Mouse (Mus musculus) retina, embryonic 14.5 days (tissue): Measurements from ENCODE around the gene Kcnk6.

Experiments used
- DNase-seq: peaks from one replicate; pipeline ENCODE4 v3.0.0-alpha.2; 2015; ENCODE audit warnings: low spot score

The Kcnk6 gene

DNA sequence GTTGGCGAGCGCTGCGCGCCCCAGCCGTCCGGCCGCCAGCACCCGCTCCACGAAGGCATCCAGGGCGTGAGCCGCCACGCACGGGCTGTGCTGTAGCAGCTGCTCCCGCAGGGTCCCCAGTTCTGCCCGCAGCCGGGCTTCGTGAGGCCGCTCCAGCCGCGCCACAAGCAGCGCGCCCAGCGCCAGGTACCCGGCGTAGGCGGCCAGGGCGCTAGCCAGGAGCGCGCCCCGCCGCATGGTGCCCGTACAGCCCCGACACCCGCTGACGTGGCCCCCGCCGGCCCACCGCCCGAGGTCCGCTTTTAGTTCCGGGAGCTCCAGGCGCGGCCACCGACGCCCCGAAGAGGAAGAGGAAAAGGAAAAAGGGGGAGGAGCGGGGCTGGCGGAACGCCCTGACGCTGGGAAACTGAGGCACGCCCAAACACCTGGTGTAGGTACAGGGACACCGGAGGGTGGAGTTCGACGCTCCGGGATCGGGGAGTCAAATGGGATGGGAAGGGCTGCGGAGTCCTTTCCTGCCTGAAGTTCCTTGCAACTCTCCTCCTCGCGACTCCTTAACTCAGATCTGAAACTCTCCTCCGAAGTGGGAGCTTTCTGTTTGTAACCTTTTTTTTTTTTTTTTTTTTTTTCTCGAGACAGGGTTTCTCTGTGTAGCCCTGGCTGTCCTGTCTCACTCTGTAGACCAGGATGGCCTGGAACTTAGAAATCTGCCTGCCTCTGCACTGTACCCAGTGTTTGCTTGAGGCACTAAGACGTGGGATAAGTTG is at the start of gene Kcnk6:
TSS of gene Kcnk6 (minus strand) at position 269 of the 767 bp plus-strand sequence.
- DNase-seq, result peak; percentile 33

DNA sequence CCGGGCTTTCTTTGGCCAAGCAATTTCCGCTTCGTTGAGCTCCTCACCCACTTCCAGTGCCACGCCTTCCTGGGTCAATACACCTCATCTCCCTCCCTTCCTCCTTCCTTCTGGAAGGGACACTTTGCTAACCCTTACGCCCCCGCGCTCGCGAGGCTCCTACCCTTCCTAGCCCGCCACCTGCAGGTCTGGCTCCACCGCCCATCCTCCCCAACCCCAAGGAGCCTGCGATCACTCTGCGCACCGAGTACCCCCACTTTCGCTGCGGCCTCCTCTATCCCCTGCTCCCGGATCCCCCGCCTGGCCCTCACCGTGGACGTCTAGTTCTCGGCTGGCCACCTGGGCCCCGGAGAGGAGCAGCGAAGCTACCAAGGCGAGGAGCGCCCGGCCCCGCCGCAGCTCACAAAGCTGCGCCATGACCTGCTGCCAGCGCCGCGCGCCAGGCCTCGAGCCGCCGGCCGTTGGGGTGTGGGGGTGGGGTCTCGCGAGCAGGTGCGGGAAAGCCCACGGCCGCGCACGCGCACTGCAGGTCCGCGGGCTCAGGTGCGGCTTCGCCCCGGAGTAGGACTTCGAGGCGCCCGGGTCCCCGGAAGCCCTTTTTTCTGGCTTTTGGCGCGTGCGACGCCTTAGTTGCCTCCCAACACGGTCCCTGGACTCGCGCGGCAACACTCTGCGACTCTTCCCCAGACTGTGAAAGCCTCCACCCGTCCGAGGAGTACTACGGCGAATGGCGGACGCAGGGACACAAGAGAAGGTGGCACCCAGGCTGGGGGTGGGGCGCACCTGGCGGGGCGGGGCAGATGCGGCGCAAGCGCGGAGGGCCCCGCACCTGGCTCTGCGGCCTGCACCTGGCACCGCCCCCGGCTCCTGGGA is 49.1 kb upstream of the Kcnk6 start, which contains the start of gene Spint2:
TSS of gene Spint2 (minus strand) at position 712 of the 873 bp plus-strand sequence.
- peak; percentile 65 for DNase-seq

- DNase-seq, result no peak
Measured at GRCm38 (mm10) chr7:29280801-29281200, 48.5 kb upstream of the Kcnk6 start.

DNA sequence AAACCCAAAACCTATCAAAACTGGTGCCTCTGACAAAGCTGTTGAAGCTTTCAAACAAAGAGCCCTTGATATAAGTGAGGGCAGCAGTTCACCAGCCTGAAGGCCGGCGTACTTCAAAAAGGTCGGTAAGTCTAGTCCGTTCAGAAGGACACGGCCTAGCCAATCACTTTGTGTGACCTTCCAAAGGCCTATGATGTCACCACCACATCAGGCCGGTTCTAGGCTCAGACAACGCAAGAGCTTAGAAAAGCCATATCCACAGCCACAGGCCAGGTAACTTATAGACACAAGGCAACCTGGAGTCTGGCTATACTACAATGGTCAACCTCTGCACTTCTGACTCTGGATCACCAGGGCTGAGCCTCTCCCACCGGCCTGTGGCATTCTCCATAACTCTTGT is 47.6 kb upstream of the Kcnk6 start:
- no peak for DNase-seq

GRCm38 (mm10) chr7:29279261-29279660 is 46.9 kb upstream of the Kcnk6 start:
- no peak for DNase-seq

DNA sequence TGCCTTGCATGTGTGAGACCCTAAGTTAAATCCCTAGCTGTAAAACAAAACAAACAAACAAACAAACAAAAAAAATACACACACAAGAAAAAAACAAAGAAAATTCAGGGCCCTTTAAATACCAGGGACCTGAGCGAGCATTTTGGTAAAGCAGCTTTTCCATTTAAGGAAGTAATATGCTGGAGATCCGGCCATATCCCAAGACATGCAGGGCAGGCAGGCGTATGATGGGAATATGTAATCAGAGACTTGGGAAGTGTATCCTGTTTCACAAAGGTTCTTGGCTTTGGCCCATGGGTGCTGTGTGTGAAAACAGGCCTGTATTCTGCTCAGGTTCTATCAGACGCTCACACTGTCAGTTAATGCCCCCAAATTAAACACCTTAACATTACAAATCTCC is 45.2 kb upstream of the Kcnk6 start:
- no peak for DNase-seq

DNA sequence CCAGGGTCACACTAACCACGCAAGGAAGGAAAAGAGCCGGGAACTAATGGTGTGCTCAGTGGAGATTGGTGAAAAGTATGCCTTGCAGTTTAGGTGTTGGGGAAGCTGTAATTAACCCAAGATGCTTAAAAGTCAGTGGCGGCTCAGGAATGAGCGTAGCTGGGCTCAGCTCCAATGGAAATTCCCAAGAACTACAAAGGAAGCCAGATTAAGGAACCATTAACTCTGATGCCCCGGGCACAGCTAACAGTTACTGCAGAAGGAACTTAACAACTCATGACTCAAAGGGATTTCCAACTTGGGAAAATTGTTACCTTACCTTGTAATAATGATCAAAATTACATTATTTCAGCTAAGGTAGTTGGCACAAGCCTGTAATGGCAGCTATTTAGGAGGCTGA is 44.4 kb upstream of the Kcnk6 start:
- DNase-seq, result no peak

GRCm38 (mm10) chr7:29271687-29272465 is 39.6 kb upstream of the Kcnk6 start:
- no peak for DNase-seq

DNA sequence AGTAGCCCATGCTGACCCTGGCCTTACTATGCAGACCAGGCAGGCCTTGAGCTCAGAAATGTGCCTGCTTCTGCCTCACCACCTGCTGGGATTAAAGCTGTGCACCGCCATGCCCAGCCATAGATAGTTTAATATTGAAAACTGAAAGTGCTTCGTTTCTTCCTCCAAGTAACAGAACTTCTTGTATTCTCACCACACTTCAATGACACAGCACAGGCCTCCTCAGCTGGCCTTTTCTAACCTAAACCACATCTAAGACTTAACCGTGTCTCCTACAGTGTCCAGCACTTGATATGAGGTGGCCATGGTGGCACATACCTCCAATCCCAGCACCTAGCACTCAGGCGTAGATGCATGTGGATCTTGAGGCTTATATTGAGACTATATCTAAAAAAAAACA is 38.1 kb upstream of the Kcnk6 start:
- DNase-seq, result no peak

DNA sequence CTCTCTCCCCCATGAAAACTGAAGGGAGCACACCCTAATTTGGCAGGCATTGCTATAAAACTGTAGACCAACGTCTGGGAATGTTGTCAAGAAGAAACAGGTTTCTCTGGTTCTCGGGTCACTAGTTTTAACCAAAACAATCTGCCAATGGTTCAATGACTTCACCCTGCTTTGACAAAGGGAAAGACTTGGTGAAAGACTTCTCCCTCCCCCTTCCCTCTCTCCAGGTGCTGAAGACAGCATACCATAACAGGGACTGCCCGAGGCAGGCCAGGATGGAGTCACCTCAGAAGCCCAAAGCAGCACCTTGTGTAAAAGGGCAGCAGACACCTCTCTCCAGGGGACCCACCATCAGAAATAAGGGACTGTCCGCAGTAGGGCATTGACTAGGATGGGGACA is 34.6 kb upstream of the Kcnk6 start:
- no peak for DNase-seq

DNA sequence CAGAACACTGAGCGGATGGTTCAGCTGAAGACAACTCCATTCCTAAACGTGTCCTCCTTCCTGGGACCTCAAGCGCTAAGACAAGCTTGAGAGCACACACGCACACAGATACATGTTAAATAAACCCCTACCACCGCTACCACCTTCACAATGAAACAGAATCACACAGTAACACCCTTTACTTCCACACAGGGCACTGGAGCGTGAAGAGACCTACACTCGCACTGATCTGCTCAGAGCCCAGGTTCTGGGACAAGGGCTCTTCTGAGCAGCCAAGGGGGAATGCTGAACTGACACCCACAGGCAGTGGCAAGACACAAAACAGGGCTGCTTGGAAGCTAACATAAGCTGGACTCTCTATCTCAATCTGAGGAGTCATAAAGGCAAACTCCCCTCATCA is 33.3 kb upstream of the Kcnk6 start:
- DNase-seq, result no peak

DNA sequence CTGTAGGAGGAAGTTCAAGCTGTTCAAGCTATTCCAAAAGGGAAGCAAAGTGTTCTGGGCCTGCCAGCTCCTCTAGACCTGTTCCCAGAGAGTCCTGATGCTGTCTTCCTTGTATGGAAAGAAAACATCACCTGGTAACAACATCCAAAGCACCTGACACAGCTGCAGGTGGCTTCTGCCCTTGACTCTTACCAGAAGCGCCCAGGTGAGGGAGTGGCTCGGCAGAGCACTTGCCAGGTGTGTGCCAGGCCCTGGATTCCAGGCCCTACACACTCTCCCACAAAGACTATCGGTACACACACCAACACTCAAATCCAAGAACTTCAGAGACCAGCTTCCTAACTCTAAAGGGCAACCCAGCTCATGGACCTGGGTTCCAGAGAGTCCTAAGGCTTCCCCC is 31.5 kb upstream of the Kcnk6 start:
- no peak for DNase-seq

DNA sequence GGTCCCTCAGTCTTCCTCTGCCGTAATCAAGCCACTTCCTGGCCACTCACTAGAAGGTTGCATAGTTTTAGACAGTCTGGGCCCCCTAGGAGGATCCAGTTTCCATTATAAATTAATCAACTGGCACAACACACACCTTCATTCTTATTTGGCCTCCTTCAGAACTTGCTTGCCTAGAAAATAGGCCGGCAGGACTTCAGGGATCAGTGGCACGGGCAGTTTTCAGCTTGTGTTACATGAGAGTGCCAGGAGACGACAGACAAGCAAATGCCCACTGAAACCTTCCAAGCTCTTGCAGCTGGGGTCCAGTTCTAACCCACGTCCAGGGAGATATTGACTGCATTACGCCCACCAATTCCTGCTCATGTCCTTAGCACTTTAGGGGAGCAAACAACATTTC is 29.8 kb upstream of the Kcnk6 start:
- no peak for DNase-seq

DNA sequence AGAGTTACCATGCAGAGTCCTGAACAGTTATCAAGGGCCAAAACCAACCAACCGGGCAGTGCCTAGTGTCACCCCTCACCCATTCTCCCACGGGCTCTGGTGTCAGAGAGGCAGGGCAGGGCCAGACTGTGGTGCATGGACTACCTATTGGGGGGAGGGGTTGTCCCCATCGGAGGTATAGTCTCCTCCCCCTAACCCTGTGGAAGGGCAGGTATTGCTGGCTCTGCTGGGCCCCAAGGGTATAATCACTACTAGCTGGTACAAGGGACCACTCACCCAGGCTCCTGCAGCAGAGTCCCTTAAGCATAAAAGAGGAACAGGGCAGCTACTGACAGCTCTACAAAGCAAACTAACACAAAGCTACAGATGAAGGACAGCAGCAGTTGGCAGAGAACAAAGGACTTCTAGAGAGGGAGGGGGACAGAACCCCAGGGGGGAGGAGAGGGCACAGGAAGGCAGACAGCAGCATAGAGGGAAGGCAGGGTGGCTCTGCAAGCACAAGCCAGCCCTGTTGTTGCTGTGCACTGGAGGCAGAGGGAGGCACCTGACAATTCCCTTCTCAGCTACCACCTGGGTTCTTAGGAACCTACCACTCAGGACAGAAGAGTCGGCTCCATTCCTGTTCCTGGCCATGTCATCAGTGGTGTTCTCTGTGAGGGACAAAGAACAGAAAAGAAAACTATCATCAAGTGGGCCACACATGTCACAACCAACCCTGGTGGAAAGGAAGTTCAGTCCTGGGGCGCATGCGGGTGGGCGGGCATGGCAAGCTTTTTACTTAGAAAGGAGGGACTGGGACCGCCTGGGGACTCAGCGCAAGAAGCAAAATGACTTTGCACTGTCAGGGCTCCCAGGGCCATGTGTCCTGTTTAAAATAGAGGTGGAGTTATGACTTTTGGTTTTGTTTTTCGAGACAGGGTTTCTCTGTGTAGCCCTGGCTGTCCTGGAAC is 27.7 kb upstream of the Kcnk6 start:
- peak; percentile 32 for DNase-seq

GRCm38 (mm10) chr7:29257368-29257767 is 25.1 kb upstream of the Kcnk6 start:
- DNase-seq, result no peak

GRCm38 (mm10) chr7:29255875-29256274 is 23.6 kb upstream of the Kcnk6 start:
- no peak for DNase-seq

DNA sequence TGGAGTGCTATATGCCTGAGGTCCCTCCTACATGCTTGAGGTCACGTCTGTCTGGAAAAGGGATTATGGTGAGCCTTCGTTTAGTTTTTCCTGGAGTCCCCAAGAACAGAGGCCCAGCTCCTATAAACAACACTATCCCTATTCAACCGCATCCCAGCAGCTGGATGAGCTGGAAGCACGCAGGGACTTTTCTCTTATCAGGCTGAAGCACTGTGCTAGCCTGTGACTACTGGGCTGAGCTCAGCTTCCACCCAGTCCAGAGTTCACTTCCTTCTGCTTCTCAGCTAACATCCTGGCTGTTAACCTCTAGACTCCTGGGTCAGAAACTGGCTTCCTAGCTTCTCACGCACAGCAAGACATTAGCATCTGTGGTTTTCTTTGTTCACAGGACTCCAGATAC is 21.5 kb upstream of the Kcnk6 start:
- DNase-seq, result no peak

DNA sequence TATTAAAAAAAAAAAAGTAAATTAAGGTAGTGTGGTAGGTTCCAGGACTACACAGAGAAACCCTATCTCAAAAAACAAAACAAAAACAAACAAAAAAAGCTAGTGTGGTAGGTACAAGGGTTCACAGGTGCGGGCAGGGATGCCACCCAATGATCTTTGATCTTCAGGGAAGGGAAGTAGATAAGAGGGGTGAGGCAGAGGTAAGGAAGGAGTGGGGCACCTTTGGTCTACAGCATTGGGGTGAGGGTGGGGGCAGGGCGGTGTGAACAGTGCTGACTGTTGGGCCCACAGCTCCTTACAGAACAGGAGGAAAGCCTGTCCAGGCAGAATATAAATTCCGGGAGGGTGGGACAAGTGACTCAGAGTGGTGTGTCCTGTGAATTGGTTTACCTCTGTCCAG is 18.9 kb upstream of the Kcnk6 start:
- DNase-seq, result no peak

DNA sequence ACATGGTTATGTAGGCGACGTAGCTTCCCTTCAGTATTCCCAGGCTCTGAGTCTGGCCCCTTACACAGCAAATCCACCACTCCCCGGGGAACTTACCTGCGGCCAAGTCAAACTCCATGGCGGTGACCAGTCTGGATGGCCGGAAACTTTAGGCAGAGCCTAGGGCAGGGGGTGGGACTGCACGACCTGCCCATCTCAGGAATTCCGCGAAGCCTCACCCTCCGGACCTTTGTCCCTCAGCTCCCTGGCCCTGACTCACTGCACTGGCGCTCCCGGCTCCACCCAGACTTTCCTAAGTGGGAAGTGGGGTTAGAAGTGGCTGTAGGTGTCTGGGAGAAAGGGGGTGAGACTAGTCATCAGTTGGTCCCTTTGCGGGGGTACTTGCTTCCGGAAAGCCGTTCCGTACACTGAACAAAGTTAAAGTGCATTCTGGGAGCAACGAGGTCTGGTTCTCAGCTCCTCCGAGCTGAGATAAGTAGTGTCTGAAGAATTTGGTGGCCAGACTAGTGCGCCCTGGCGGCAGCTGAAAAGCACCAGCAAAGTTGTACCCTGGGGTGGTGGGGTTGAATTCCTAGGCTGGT is 16.0 kb upstream of the Kcnk6 start, which contains the start of gene 2200002D01Rik:
TSS of gene 2200002D01Rik (minus strand) at position 206 of the 581 bp plus-strand sequence.
- DNase-seq, result no peak

GRCm38 (mm10) chr7:29247706-29248105 is 15.4 kb upstream of the Kcnk6 start:
- DNase-seq, result no peak

- DNase-seq, result peak; percentile 85
Measured at GRCm38 (mm10) chr7:29247314-29247700, 15.0 kb upstream of the Kcnk6 start.
